Mouse (Mus musculus): ENCODE data around the gene Lama1.

DNA sequence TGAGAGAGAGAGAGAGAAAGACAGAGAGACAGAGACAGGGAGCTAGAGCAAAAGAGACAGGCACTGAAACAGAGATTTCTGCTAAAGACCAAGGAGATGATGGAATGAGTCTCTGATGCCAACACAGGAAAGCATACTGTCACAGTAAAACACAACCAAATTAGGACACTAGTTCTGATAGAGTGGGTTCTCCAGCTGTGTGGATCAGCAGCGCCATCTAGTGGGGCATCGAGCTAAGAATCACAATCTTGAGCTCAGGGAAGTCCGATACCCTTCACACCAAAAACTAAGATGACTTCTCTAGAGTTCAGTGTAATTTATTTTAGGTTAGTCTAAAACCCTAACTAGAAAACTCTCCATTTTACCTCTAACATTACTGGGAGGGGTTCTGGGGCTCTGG is 29.1 kb upstream of the Lama1 start:
- no peak for TF ChIP-seq CTCF (IDR thresholded peaks at IDR 0.05; ENCODE audit: borderline replicate concordance, control insufficient read depth, extremely low read depth, insufficient read depth, low read length, poor library complexity)
- no peak for TF ChIP-seq POLR2A (IDR thresholded peaks at IDR 0.05; ENCODE audit: control insufficient read depth, extremely low read depth, insufficient read depth, low read length, poor library complexity)

Measured in thymus, adult 2 months (tissue).